Mouse (Mus musculus) limb, embryonic 15.5 days (tissue): ENCODE data around the gene Gm14214. TPM values are rescaled to one million over a fixed set of nuclear protein-coding genes. Genes with fewer than 3 reads are reported as not detected.

Experiments used
- polyA plus RNA-seq: library from polyadenylated mRNA; unstranded; fragments of >200 nt; fragmentation: Nextera tagmentation; extraction: Ambion mirVana; gene quantifications from 2 replicates; pipeline ENCODE4 v1.2.1, GENCODE M21; 2015

Gene Gm14214
- polyA plus RNA-seq, 1 experiment from 2014 or later = not detected

Other genes with a start within 250 kb of the Gm14214 start
- 0.67 and 0.71 TPM in 2 replicates for gene 1700003F12Rik, start 222.9 kb downstream of the Gm14214 start, polyA plus RNA-seq
- 0.19 and 0.37 TPM in 2 replicates for gene Actl10, start 218.3 kb downstream of the Gm14214 start, polyA plus RNA-seq
- 3.7 and 4.0 TPM in 2 replicates for gene Necab3, start 211.1 kb downstream of the Gm14214 start, polyA plus RNA-seq
- 18.3 and 23.1 TPM in 2 replicates for gene E2f1, start 200.1 kb downstream of the Gm14214 start, polyA plus RNA-seq
- 30.8 and 32.3 TPM in 2 replicates for gene Pxmp4, start 166.3 kb downstream of the Gm14214 start, polyA plus RNA-seq
- gene Zfp341, start 156.7 kb downstream of the Gm14214 start, polyA plus RNA-seq = 1.2 and 1.5 TPM in 2 replicates
- 0.67 TPM in 1 of 2 replicates, not detected in the other for gene 4930519P11Rik, start 156.6 kb downstream of the Gm14214 start, polyA plus RNA-seq
- 31.6 and 36.9 TPM in 2 replicates for gene Chmp4b, start 118.3 kb downstream of the Gm14214 start, polyA plus RNA-seq
- gene Raly, start 21.1 kb upstream of the Gm14214 start, polyA plus RNA-seq = 40.2 and 53.6 TPM in 2 replicates
- gene a, start 21.4 kb upstream of the Gm14214 start, polyA plus RNA-seq = 16.4 and 21.4 TPM in 2 replicates
- 90.6 and 98.5 TPM in 2 replicates for gene Eif2s2, start 122.9 kb upstream of the Gm14214 start, polyA plus RNA-seq
- gene Gm14226, start 248.2 kb upstream of the Gm14214 start, polyA plus RNA-seq = 2.9 and 3.7 TPM in 2 replicates